Mouse (Mus musculus) MEL (cell line): ENCODE results near the gene Gm20696.

Experiments used
- CTCF ChIP-seq, 3 experiments: IDR thresholded peaks in 2 of 3; conservative IDR thresholded peaks in 1 of 3; 2 replicates each; pipeline ENCODE4 v1.5.1; 2011 to 2012; ENCODE audit warnings: low read length in 3 of 3, low read depth in 2 of 3, mild to moderate bottlenecking in 2 of 3, improper control_type of control experiment in 1 of 3, inconsistent platforms in 1 of 3, mixed read lengths in 1 of 3, moderate library complexity in 1 of 3; ENCODE audit not compliant: control insufficient read depth in 1 of 3, insufficient read depth in 1 of 3, poor library complexity in 1 of 3, severe bottlenecking in 1 of 3
- EP300 ChIP-seq, 2 experiments: IDR thresholded peaks; 2 replicates each; pipeline ENCODE4 v1.6.1; 2011; ENCODE audit warnings: improper control_type of control experiment in 2 of 2, low read length in 2 of 2, low read depth in 1 of 2, mild to moderate bottlenecking in 1 of 2
- MAFK ChIP-seq: IDR thresholded peaks from 2 replicates; pipeline ENCODE4 v1.6.1; 2011; ENCODE audit warnings: low read depth, mild to moderate bottlenecking, low read length, improper control_type of control experiment, borderline replicate concordance
- MEF2A ChIP-seq: IDR thresholded peaks from 2 replicates; pipeline ENCODE4 v1.6.1; 2014; ENCODE audit warnings: low read depth, mild to moderate bottlenecking, inconsistent platforms, low read length, improper control_type of control experiment; ENCODE audit not compliant: poor library complexity, insufficient replicate concordance, severe bottlenecking; ENCODE audit errors: extremely low read depth
- NELFE ChIP-seq: IDR thresholded peaks from 2 replicates; pipeline ENCODE4 v1.6.1; 2011; ENCODE audit warnings: low read depth, low read length, improper control_type of control experiment
- POLR2A ChIP-seq, 2 experiments: IDR thresholded peaks; 2 replicates each; pipeline ENCODE4 v1.6.1; 2011 to 2012; ENCODE audit warnings: low read length in 2 of 2, mild to moderate bottlenecking in 2 of 2, control low read depth in 1 of 2, improper control_type of control experiment in 1 of 2, low read depth in 1 of 2, moderate library complexity in 1 of 2; ENCODE audit not compliant: control insufficient read depth in 1 of 2, insufficient read depth in 1 of 2, poor library complexity in 1 of 2
- POLR2AphosphoS5 ChIP-seq: IDR thresholded peaks from 2 replicates; pipeline ENCODE4 v1.6.1; 2012; ENCODE audit warnings: low read depth, borderline replicate concordance, mild to moderate bottlenecking, inconsistent platforms, low read length, moderate library complexity, mixed read lengths

DNA sequence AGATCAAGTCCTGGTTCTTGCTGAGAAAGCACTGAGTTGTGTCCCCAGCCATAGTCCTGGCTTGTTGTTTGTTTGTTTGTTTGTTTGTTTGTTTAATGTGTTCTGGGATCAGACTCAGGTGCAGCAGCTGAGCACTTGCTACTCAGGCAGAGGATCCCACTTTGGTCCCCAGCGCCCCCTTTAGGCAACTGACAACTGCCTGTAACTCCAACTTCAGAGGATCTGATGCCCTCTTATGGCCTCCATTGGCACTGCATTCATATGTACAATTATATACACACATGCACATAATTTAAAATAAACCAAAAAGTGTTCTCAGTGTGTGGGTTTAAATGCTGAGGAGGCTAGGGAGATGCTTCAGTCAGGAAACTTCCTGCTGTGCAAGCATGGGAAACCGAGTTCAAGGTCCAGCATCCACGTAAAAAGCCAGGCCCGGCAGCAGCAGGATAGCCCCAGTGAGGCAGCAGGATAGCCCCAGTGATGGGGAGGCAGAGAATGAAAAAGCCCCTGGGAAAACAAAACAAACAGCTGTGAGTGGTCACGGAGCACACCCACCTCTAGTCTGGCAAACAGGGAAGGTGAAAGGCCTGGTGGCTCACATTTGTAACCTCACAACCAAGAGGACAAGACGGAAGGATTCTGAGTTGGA lies 139.0 kb downstream of the Gm20696 start:
- peak; percentile 39 to 84 (median 51) for TF ChIP-seq CTCF (IDR thresholded peaks at IDR 0.05 in 2 of 3, conservative IDR thresholded peaks at IDR 0.05 in 1 of 3; ENCODE audit: control insufficient read depth in 1 of 3, insufficient read depth in 1 of 3, low read depth in 2 of 3, low read length in 3 of 3, poor library complexity in 1 of 3, severe bottlenecking in 1 of 3)
- TF ChIP-seq POLR2A (IDR thresholded peaks at IDR 0.05; ENCODE audit: control insufficient read depth in 1 of 2, insufficient read depth in 1 of 2, low read depth in 1 of 2, low read length in 2 of 2, poor library complexity in 1 of 2) = no peak
- TF ChIP-seq POLR2AphosphoS5 = no peak
- TF ChIP-seq EP300 (IDR thresholded peaks at IDR 0.05; ENCODE audit: low read depth in 1 of 2, low read length in 2 of 2) = no peak
- no peak for TF ChIP-seq NELFE
- TF ChIP-seq MAFK = no peak
- TF ChIP-seq MEF2A = no peak
